Mouse (Mus musculus) heart, postnatal 0 days (tissue): Measurements from ENCODE around the gene Sirt7.

ENCODE experiments used
- CTCF ChIP-seq: IDR thresholded peaks from 2 replicates; pipeline ENCODE4 v1.5.1; 2016; ENCODE audit warnings: antibody characterized with exemption, control low read depth, low read depth
- EP300 ChIP-seq: IDR thresholded peaks from 2 replicates; pipeline ENCODE4 v1.6.1; 2016; ENCODE audit warnings: antibody characterized with exemption, low read depth

GRCm38 (mm10) chr11:120613481-120613972, 11.5 kb downstream of the Sirt7 start:
- TF ChIP-seq CTCF (no peak), EP300 (no peak)
